In genomic region chr1:181259626-181260410, GRCm38 (mm10) we compare ENCODE assay signal across 13 mouse cellular contexts. TPM values are rescaled to one million over a fixed set of nuclear protein-coding genes. Genes with fewer than 3 reads are reported as not detected.
DNase-seq lines count a peak whose midpoint lies in the region; ATAC-seq lines count a peak whose summit lies in the region.
"Had no signal": no experiment of that assay in that cellular context is flagged by ENCODE, and none has a peak within 500 bp of the region (broad histone marks: within the 10 kb centered on the region; RNA-seq: fewer than 3 reads in every experiment).

No protein-coding gene starts in this region.

- 42% methylated on average over 11 of the region's 11 CpGs for WGBS in midbrain, embryonic 14.5 days
- 43% methylated on average over 11 of the region's 11 CpGs for WGBS in midbrain, embryonic 16.5 days
- 56% methylated on average over 11 of the region's 11 CpGs for WGBS in embryonic facial prominence, embryonic 10.5 days

- H3K9me3 ChIP-seq in midbrain, embryonic 14.5 days (ENCODE audit: control insufficient read depth, low read length): no peaks in the 10 kb centered on the region
- no peaks in the 10 kb centered on the region for H3K9me3 ChIP-seq in midbrain, embryonic 16.5 days (replicated peaks; ENCODE audit: control insufficient read depth, low read length, poor library complexity, severe bottlenecking)
- no peaks in the 10 kb centered on the region for H3K9me3 ChIP-seq in embryonic facial prominence, embryonic 10.5 days
- H3K9me3 ChIP-seq: lung, embryonic 15.5 days; neural tube, embryonic 15.5 days had no signal

- no peak overlapping the region for H3K9ac ChIP-seq in midbrain, embryonic 14.5 days (replicated peaks; ENCODE audit: low read length)
- no peak overlapping the region for H3K9ac ChIP-seq in midbrain, embryonic 16.5 days (ENCODE audit: low read depth, low read length)
- H3K9ac ChIP-seq: lung, embryonic 15.5 days; neural tube, embryonic 15.5 days had no signal

- no peak overlapping the region for H3K4me2 ChIP-seq in midbrain, embryonic 14.5 days (ENCODE audit: low read length)
- H3K4me2 ChIP-seq in midbrain, embryonic 16.5 days (ENCODE audit: low read length): no peak overlapping the region
- H3K4me2 ChIP-seq: lung, embryonic 15.5 days; midbrain, embryonic 11.5 days; neural tube, embryonic 15.5 days had no signal

- ATAC-seq in midbrain, embryonic 14.5 days (ENCODE audit: low FRiP score, low TSS enrichment): no peak
- no peak for ATAC-seq in midbrain, embryonic 16.5 days
- no peak for ATAC-seq in erythroid progenitor cell, adult 5-6 weeks (replicated peaks; ENCODE audit: low FRiP score, poor library complexity, severe bottlenecking)
- ATAC-seq: intestine, embryonic 16.5 days had no signal

- no peak overlapping the region for H3K4me3 ChIP-seq in midbrain, embryonic 14.5 days (replicated peaks; ENCODE audit: low read depth, low read length)
- no peak overlapping the region for H3K4me3 ChIP-seq in midbrain, embryonic 16.5 days (ENCODE audit: low read depth, low read length)
- H3K4me3 ChIP-seq in embryonic facial prominence, embryonic 10.5 days: no peak overlapping the region
- H3K4me3 ChIP-seq: lung, embryonic 15.5 days; neural tube, embryonic 15.5 days had no signal

- no peaks in the 10 kb centered on the region for H3K36me3 ChIP-seq in midbrain, embryonic 14.5 days (ENCODE audit: control insufficient read depth, insufficient read depth, low read length)
- H3K36me3 ChIP-seq in midbrain, embryonic 16.5 days (ENCODE audit: control insufficient read depth, insufficient read depth, low read length): no peaks in the 10 kb centered on the region
- H3K36me3 ChIP-seq in embryonic facial prominence, embryonic 10.5 days (replicated peaks): no peaks in the 10 kb centered on the region
- H3K36me3 ChIP-seq: lung, embryonic 15.5 days; neural tube, embryonic 15.5 days had no signal

- DNase-seq in midbrain, embryonic 14.5 days: peak; percentile 38
- no peak for DNase-seq in embryonic facial prominence, embryonic 10.5 days (ENCODE audit: low spot score)
- peak; percentile 53 for DNase-seq in induced T-regulatory cell, adult 2 months (ENCODE audit: low read depth)
- peak; percentile 9 for DNase-seq in retina, postnatal 7 days (ENCODE audit: low read depth, low spot score)
- DNase-seq in frontal cortex, postnatal 36 days (ENCODE audit: low spot score in 2 of 2): no peak
- DNase-seq: cerebellum, adult 9-11 months; right cerebral cortex, postnatal 14 days had no signal

- H3K27me3 ChIP-seq in midbrain, embryonic 14.5 days (ENCODE audit: control insufficient read depth, insufficient read depth, low read length): 0 out of 2 replicates have a peak, but pooled peaks cover 3% of the 10 kb centered on the region
- H3K27me3 ChIP-seq in midbrain, embryonic 16.5 days (ENCODE audit: control insufficient read depth, insufficient read depth, low read depth, low read length): 0 out of 2 replicates have a peak, but pooled peaks cover 3% of the 10 kb centered on the region
- H3K27me3 ChIP-seq in embryonic facial prominence, embryonic 10.5 days (replicated peaks; ENCODE audit: low read depth, poor library complexity, severe bottlenecking): peaks cover 31% of the 10 kb centered on the region
- H3K27me3 ChIP-seq: lung, embryonic 15.5 days had no signal

- H3K4me1 ChIP-seq in midbrain, embryonic 14.5 days (ENCODE audit: control insufficient read depth, insufficient read depth, low read length): peaks cover 18% of the 10 kb centered on the region
- H3K4me1 ChIP-seq in midbrain, embryonic 16.5 days (ENCODE audit: control insufficient read depth, insufficient read depth, low read length): peaks cover 13% of the 10 kb centered on the region
- H3K4me1 ChIP-seq in embryonic facial prominence, embryonic 10.5 days: peaks cover 59% of the 10 kb centered on the region

- no peak overlapping the region for H3K27ac ChIP-seq in midbrain, embryonic 14.5 days (replicated peaks; ENCODE audit: low read depth, low read length)
- H3K27ac ChIP-seq in midbrain, embryonic 16.5 days (ENCODE audit: low read length): no peak overlapping the region
- H3K27ac ChIP-seq in embryonic facial prominence, embryonic 10.5 days (replicated peaks): peak overlapping the region; percentile 59
- H3K27ac ChIP-seq: lung, embryonic 15.5 days; neural tube, embryonic 15.5 days had no signal

RNA-seq across cellular contexts. Expression of gene Wdr26, which starts 48.0 kb away (rescaled TPM):
- polyA plus RNA-seq in midbrain, embryonic 14.5 days (2014; fragmentation: Nextera tagmentation; extraction: Ambion mirVana): 53.1 and 54.8 TPM in 2 replicates
- polyA plus RNA-seq in midbrain, embryonic 16.5 days (2015; fragmentation: Nextera tagmentation; extraction: Ambion mirVana): 32.7 and 33.7 TPM in 2 replicates
- 30.3 and 30.9 TPM in 2 replicates for polyA plus RNA-seq in embryonic facial prominence, embryonic 10.5 days (2016; fragmentation: Nextera tagmentation; extraction: Ambion mirVana)
- 344 and 373 TPM in 2 replicates for total RNA-seq in erythroid progenitor cell, adult 5-6 weeks (2015; ENCODE audit: low replicate concordance)
- total RNA-seq in erythroid progenitor cell, adult 5-6 weeks (2017; ENCODE audit: low replicate concordance): 381 and 400 TPM in 2 replicates

Comparison
In these comparisons a context has a peak if more than half of its experiments do, and no peak if none do; other contexts are left out.
1. DNase-seq: peak in midbrain, embryonic 14.5 days (single experiment), induced T-regulatory cell, adult 2 months (single experiment) and retina, postnatal 7 days (single experiment); none in embryonic facial prominence, embryonic 10.5 days (single experiment) and frontal cortex, postnatal 36 days (0 of 2).